Mouse (Mus musculus) R1 (cell line): Measurements from ENCODE around the gene Wif1.

Experiments used
- DNase-seq: peaks from one replicate; pipeline ENCODE4 v3.0.0-alpha.2; 2018; ENCODE audit warnings: low read depth, low spot score

Gene Wif1

DNA sequence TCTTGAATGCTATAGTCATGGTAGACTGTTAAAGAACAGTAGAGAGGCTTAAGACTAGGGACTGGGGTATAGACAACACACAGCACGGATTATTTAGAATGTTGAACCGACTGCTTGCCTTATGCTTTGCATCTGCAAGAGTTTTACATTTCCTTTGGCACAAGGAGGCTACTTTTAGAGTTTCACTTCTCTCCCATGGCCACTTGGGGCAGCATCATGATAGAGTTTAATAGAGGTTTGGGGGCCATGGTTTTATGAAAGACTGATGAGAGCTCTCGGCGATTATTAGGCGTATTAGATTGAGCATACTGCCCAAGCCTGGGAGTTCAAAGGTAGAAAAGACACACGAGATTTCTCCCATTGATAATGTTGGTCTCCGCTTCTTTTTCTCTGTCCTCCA, 37.0 kb downstream of the Wif1 start:
- DNase-seq: peak; percentile 37

DNA sequence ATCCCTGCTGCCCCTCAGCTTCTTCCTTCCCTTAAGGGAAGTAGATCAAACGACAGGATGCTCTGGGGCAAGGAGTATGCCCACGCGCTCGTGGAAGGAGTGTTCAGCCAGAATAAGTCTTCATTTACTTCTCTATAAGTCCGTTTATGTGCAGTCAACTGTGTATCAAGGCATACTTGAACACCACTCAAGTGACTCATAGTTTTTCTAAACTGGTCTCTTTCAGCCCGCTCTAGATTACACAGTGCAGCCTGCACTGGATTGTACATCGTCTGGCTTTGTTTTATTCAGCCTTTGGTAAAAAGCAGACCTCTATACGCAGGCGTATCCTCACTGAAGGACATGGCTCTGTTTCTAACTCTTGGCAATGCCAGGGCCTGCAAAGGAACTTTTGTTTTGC, 46.7 kb downstream of the Wif1 start:
- DNase-seq: no peak

GRCm38 (mm10) chr10:121082881-121083280, 49.1 kb downstream of the Wif1 start:
- DNase-seq: no peak

GRCm38 (mm10) chr10:121083512-121083911, 49.8 kb downstream of the Wif1 start:
- DNase-seq: peak; percentile 52

DNA sequence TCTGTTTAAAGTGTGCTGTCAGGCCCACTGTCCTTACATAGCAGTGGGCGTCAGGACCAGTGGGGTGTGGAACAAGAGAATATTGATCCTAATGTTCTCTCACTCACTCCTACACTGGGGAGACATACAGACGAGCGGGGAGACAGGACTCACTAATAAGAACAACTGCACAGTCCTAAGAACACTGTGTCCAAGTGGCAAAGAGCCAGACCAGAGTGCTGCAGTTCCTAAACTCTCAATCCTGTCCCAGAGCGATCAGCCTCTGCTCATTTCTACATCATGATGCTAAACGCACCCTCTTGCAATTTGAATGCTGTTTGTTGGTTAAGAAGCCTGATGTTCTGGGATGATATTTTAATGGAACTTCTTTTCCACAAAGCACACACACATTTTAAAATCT, 54.9 kb downstream of the Wif1 start:
- no peak for DNase-seq

- peak; percentile 63 for DNase-seq
These were observed 55.6 kb downstream of the Wif1 start for GRCm38 (mm10) chr10:121089312-121089711.

- peak; percentile 68 for DNase-seq
These were observed 56.2 kb downstream of the Wif1 start for GRCm38 (mm10) chr10:121090006-121090405.

DNA sequence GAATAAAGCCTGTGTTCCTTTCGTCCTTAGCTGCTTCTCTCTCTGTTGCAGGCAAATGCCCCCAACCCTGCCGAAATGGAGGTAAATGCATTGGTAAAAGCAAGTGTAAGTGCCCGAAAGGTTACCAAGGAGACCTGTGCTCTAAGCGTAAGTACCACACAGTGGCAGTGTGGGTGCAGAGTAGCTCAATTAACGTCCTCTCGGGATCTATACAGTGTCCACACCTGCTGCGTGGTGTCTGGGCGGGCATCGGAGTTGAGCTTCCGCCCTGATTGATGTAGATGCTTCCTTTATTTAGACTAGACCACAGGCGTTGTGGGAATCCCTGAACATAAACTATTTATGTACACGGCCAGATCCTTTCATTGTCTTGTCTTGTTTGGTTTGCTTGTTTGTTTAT, 62.2 kb downstream of the Wif1 start:
- peak; percentile 16 for DNase-seq

GRCm38 (mm10) chr10:121098263-121098662, 64.5 kb downstream of the Wif1 start:
- no peak for DNase-seq

- no peak for DNase-seq
These were observed 65.9 kb downstream of the Wif1 start for GRCm38 (mm10) chr10:121099658-121100057.

- DNase-seq: no peak
These were observed 82.4 kb downstream of the Wif1 start for GRCm38 (mm10) chr10:121116115-121116514.

- no peak for DNase-seq
These were observed 82.9 kb downstream of the Wif1 start for GRCm38 (mm10) chr10:121116636-121117035.

GRCm38 (mm10) chr10:121120751-121121150, 87.0 kb downstream of the Wif1 start:
- no peak for DNase-seq

- DNase-seq: peak; percentile 18
These were observed 90.7 kb downstream of the Wif1 start for GRCm38 (mm10) chr10:121124481-121124880.

- DNase-seq: no peak
These were observed 95.5 kb downstream of the Wif1 start for GRCm38 (mm10) chr10:121129000-121129925.
